Mouse (Mus musculus): ENCODE results near the gene Arl2bp. TPM values are rescaled to one million over a fixed set of nuclear protein-coding genes. Genes with fewer than 3 reads are reported as not detected.

Gene Arl2bp
- polyA plus RNA-seq, 1 experiment from 2014 or later, result 205 TPM

DNA sequence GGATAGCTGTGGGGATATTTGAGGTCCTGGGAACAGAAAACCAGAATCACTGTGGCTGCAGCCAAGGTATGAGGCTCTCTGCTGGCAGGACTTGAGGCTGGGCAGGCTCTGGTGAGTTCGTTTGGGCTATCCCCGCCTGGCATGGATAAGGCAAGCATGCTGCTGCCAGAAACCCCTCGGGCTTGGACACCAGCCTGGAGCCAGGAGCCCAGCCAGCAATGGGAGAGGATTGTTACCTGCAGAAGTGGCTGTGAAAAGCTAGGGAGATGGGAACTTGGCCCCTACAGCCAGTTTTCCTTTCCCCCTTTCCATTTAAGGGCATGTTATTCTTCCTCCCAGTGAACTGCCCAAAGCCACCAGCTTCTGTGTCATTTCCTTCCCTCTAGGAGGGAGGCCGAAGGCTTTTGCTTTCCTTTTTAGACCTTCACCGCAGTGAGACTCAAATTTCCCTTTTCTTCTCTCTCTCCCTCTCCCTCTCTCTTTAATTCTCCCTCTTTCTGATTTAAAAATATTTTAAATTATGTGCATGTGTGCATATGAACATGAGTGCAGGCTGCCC is 44.8 kb downstream of the Arl2bp start:
- no peak overlapping the region for H3K9ac ChIP-seq
- 68% methylated on average over 5 of the region's 5 CpGs for WGBS
- no peak overlapping the region for H3K4me2 ChIP-seq (replicated peaks)
- no peaks in the 10 kb centered on the region for H3K36me3 ChIP-seq
- ATAC-seq (ENCODE audit: low FRiP score), result no peak
- H3K27ac ChIP-seq, result no peak overlapping the region
- H3K27me3 ChIP-seq, result no peaks in the 10 kb centered on the region
- no peaks in the 10 kb centered on the region for H3K9me3 ChIP-seq (replicated peaks)
- H3K4me3 ChIP-seq, result no peak overlapping the region
- no peaks in the 10 kb centered on the region for H3K4me1 ChIP-seq

DNA sequence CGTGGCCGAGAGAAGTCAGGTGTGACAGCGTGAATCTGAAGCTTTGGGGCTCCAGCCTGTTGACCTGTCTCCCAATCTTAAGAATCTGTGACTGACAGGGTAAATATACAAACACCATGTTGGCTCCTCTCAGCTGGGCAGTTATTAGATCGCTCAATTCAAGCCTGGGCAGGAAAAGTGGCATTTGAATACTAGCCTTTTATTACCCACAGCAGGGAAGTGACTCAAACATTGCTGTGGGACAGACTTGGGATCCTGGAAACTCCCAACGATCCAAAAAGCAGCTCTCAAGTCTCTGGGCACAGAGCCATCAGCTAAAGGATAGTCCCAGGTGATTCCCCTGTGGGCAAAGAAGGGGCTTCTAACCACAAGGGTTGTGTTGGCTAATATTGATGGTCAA is 48.2 kb downstream of the Arl2bp start:
- no peak overlapping the region for H3K4me3 ChIP-seq
- H3K9me3 ChIP-seq (replicated peaks), result no peaks in the 10 kb centered on the region
- H3K36me3 ChIP-seq, result no peaks in the 10 kb centered on the region
- ATAC-seq (ENCODE audit: low FRiP score), result no peak
- H3K4me2 ChIP-seq (replicated peaks), result no peak overlapping the region
- 54% methylated on average over 5 of the region's 5 CpGs for WGBS
- H3K9ac ChIP-seq, result no peak overlapping the region
- no peaks in the 10 kb centered on the region for H3K27me3 ChIP-seq
- H3K27ac ChIP-seq, result no peak overlapping the region
- H3K4me1 ChIP-seq, result no peaks in the 10 kb centered on the region

DNA sequence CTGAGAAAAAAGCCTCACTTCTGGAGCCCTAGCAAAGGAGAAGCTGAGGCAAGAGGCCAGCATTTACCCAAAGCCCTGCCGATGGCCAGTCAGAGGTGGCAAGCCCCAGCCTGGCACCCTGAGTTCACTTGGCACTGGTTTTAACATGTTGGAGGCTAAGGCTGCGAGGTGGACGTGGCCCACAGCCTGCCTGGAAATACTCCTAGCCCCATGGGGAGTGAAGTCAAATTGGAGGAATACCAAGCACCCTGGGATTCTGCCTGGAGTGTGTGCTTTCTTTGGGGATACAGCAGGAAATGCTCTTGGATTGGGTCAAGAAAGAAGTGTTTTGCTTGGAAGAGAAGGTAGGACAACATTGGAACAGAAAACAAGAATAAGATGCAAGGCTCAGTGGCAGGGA is 49.5 kb downstream of the Arl2bp start:
- Histone ChIP-seq H3K4me3 (no peak overlapping the region), H3K9me3 (replicated peaks) (no peaks in the 10 kb centered on the region), H3K9ac (no peak overlapping the region), H3K27me3 (no peaks in the 10 kb centered on the region), H3K4me1 (no peaks in the 10 kb centered on the region), H3K4me2 (replicated peaks) (no peak overlapping the region), H3K36me3 (no peaks in the 10 kb centered on the region), H3K27ac (no peak overlapping the region)
- no peak for ATAC-seq (ENCODE audit: low FRiP score)
- WGBS, result 77% methylated on average over 3 of the region's 3 CpGs

DNA sequence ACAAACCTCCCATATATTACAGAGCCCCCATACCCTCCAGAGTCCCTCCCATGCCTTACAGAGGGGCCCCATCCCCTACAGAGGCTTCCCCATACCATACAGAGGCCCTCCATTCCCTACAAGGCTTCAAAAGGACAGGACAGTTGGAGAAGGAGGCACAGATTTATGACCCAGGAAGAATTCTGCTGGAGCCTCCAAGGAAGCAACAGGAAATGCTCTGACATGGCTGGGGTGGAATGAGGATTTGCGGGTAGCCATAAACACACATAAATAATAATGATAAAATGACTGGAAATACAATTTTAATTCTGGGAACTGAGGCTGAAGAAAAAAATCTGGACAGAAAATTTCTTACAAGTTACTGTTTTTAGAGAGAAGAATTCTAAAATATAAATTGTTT is 50.4 kb downstream of the Arl2bp start:
- 93% methylated on average over 1 of the region's 1 CpGs for WGBS
- no peak for ATAC-seq (ENCODE audit: low FRiP score)
- H3K4me2 ChIP-seq (replicated peaks), result no peak overlapping the region
- no peaks in the 10 kb centered on the region for H3K27me3 ChIP-seq
- no peak overlapping the region for H3K27ac ChIP-seq
- H3K9me3 ChIP-seq (replicated peaks), result no peaks in the 10 kb centered on the region
- no peak overlapping the region for H3K4me3 ChIP-seq
- no peaks in the 10 kb centered on the region for H3K36me3 ChIP-seq
- no peak overlapping the region for H3K9ac ChIP-seq
- H3K4me1 ChIP-seq, result no peaks in the 10 kb centered on the region

Other genes with a start within 250 kb of the Arl2bp start
- gene Nlrc5, start 232.2 kb upstream of the Arl2bp start, polyA plus RNA-seq (2016; fragmentation: Nextera tagmentation; extraction: Ambion mirVana), result 0.06 and 0.23 TPM in 2 replicates
- 10.4 and 11.9 TPM in 2 replicates for gene Cpne2, start 133.6 kb upstream of the Arl2bp start, polyA plus RNA-seq (2016; fragmentation: Nextera tagmentation; extraction: Ambion mirVana)
- gene Rspry1, start 64.7 kb upstream of the Arl2bp start, polyA plus RNA-seq (2016; fragmentation: Nextera tagmentation; extraction: Ambion mirVana), result 53.6 and 54.8 TPM in 2 replicates
- gene Fam192a, start 64.6 kb upstream of the Arl2bp start, polyA plus RNA-seq (2016; fragmentation: Nextera tagmentation; extraction: Ambion mirVana), result 89.6 and 99.7 TPM in 2 replicates
- 0.25 and 0.41 TPM in 2 replicates for gene Pllp, start 29.7 kb downstream of the Arl2bp start, polyA plus RNA-seq (2016; fragmentation: Nextera tagmentation; extraction: Ambion mirVana)
- not detected in 2 replicates for gene Ccl22, start 79.0 kb downstream of the Arl2bp start, polyA plus RNA-seq (2016; fragmentation: Nextera tagmentation; extraction: Ambion mirVana)
- 10.6 and 14.2 TPM in 2 replicates for gene Cx3cl1, start 105.4 kb downstream of the Arl2bp start, polyA plus RNA-seq (2016; fragmentation: Nextera tagmentation; extraction: Ambion mirVana)
- not detected in 2 replicates for gene Ccl17, start 143.9 kb downstream of the Arl2bp start, polyA plus RNA-seq (2016; fragmentation: Nextera tagmentation; extraction: Ambion mirVana)
- 52.6 and 55.3 TPM in 2 replicates for gene Coq9, start 171.7 kb downstream of the Arl2bp start, polyA plus RNA-seq (2016; fragmentation: Nextera tagmentation; extraction: Ambion mirVana)
- gene Ciapin1, start 171.8 kb downstream of the Arl2bp start, polyA plus RNA-seq (2016; fragmentation: Nextera tagmentation; extraction: Ambion mirVana), result 169 and 178 TPM in 2 replicates
- gene Polr2c, start 190.8 kb downstream of the Arl2bp start, polyA plus RNA-seq (2016; fragmentation: Nextera tagmentation; extraction: Ambion mirVana), result 120 and 129 TPM in 2 replicates
- gene Dok4, start 209.7 kb downstream of the Arl2bp start, polyA plus RNA-seq (2016; fragmentation: Nextera tagmentation; extraction: Ambion mirVana), result 28.4 and 29.9 TPM in 2 replicates

All from hindbrain, embryonic 12.5 days (tissue).